Mouse (Mus musculus): ENCODE measurements around the gene Hmga2. TPM values are rescaled to one million over a fixed set of nuclear protein-coding genes. Genes with fewer than 3 reads are reported as not detected.

The Hmga2 gene
- polyA plus RNA-seq, 1 experiment = 0.05 TPM

GRCm38 (mm10) chr10:120473218-120473617 lies 3.1 kb downstream of the Hmga2 start:
- no peak for DNase-seq (ENCODE audit: low read depth)

GRCm38 (mm10) chr10:120472606-120473005 lies 3.7 kb downstream of the Hmga2 start:
- no peak for DNase-seq (ENCODE audit: low read depth)

GRCm38 (mm10) chr10:120465121-120465520 lies 11.1 kb downstream of the Hmga2 start:
- DNase-seq (ENCODE audit: low read depth) = no peak

- no peak for DNase-seq (ENCODE audit: low read depth)
Observed at GRCm38 (mm10) chr10:120461769-120462168, 14.5 kb downstream of the Hmga2 start.

- DNase-seq (ENCODE audit: low read depth) = no peak
Observed at GRCm38 (mm10) chr10:120461301-120461700, 15.0 kb downstream of the Hmga2 start.

- no peak for DNase-seq (ENCODE audit: low read depth)
Observed at GRCm38 (mm10) chr10:120458866-120459265, 17.4 kb downstream of the Hmga2 start.

GRCm38 (mm10) chr10:120449661-120450284 lies 26.5 kb downstream of the Hmga2 start:
- DNase-seq (ENCODE audit: low read depth) = no peak

GRCm38 (mm10) chr10:120446799-120447198 lies 29.5 kb downstream of the Hmga2 start:
- no peak for DNase-seq (ENCODE audit: low read depth)

- no peak for DNase-seq (ENCODE audit: low read depth)
Observed at GRCm38 (mm10) chr10:120446206-120446605, 30.1 kb downstream of the Hmga2 start.

- DNase-seq (ENCODE audit: low read depth) = no peak
Observed at GRCm38 (mm10) chr10:120444463-120445070, 31.7 kb downstream of the Hmga2 start.

- no peak for DNase-seq (ENCODE audit: low read depth)
Observed at GRCm38 (mm10) chr10:120443757-120444311, 32.4 kb downstream of the Hmga2 start.

GRCm38 (mm10) chr10:120441254-120441653 lies 35.0 kb downstream of the Hmga2 start:
- no peak for DNase-seq (ENCODE audit: low read depth)

GRCm38 (mm10) chr10:120434433-120434832 lies 41.8 kb downstream of the Hmga2 start:
- DNase-seq (ENCODE audit: low read depth) = no peak

- no peak for DNase-seq (ENCODE audit: low read depth)
Observed at GRCm38 (mm10) chr10:120433463-120433815, 42.8 kb downstream of the Hmga2 start.

- no peak for DNase-seq (ENCODE audit: low read depth)
Observed at GRCm38 (mm10) chr10:120432731-120433462, 43.4 kb downstream of the Hmga2 start.

GRCm38 (mm10) chr10:120432081-120432480 lies 44.2 kb downstream of the Hmga2 start:
- no peak for DNase-seq (ENCODE audit: low read depth)

- DNase-seq (ENCODE audit: low read depth) = no peak
Observed at GRCm38 (mm10) chr10:120431435-120431834, 44.8 kb downstream of the Hmga2 start.

- no peak for DNase-seq (ENCODE audit: low read depth)
Observed at GRCm38 (mm10) chr10:120430422-120430821, 45.8 kb downstream of the Hmga2 start.

GRCm38 (mm10) chr10:120429758-120430259 lies 46.5 kb downstream of the Hmga2 start:
- no peak for DNase-seq (ENCODE audit: low read depth)

GRCm38 (mm10) chr10:120429199-120429551 lies 47.1 kb downstream of the Hmga2 start:
- DNase-seq (ENCODE audit: low read depth) = no peak

- no peak for DNase-seq (ENCODE audit: low read depth)
Observed at GRCm38 (mm10) chr10:120428430-120429198, 47.7 kb downstream of the Hmga2 start.

- no peak for DNase-seq (ENCODE audit: low read depth)
Observed at GRCm38 (mm10) chr10:120426086-120426610, 50.1 kb downstream of the Hmga2 start.

Data from gonadal fat pad, adult 2 months (tissue).